Mouse (Mus musculus) lung, embryonic 14.5 days (tissue): Measurements from ENCODE around the gene Ocln. TPM values are rescaled to one million over a fixed set of nuclear protein-coding genes. Genes with fewer than 3 reads are reported as not detected.

Source experiments
- ATAC-seq: fragments of 200-750 bp; cut with Nextera tagmentation; 2 replicates; pipeline ENCODE4 v1.8.0; 2017; ENCODE audit warnings: mild to moderate bottlenecking, moderate TSS enrichment, moderate library complexity; ENCODE audit not compliant: insufficient read depth
- DNase-seq: peaks from one replicate; pipeline ENCODE4 v3.0.0-alpha.2; 2015
- H3K27ac ChIP-seq: fragments of 300-500 bp; sonication (generic); 2 replicates; pipeline ENCODE4 v1.5.1; 2014; ENCODE audit warnings: low read depth, mild to moderate bottlenecking, moderate library complexity
- H3K27me3 ChIP-seq: fragments of 300-500 bp; sonication (generic); 2 replicates; pipeline ENCODE4 v1.6.1; 2014; ENCODE audit warnings: low read length, control low read depth; ENCODE audit not compliant: insufficient read depth
- H3K36me3 ChIP-seq: fragments of 300-500 bp; sonication (generic); 2 replicates; pipeline ENCODE4 v1.6.1; 2014; ENCODE audit warnings: control low read depth; ENCODE audit not compliant: insufficient read depth
- H3K4me1 ChIP-seq: fragments of 300-500 bp; sonication (generic); 2 replicates; pipeline ENCODE4 v1.6.1; 2014; ENCODE audit warnings: antibody characterized with exemption, control low read depth; ENCODE audit not compliant: insufficient read depth
- H3K4me2 ChIP-seq: fragments of 300-500 bp; sonication (generic); 2 replicates; pipeline ENCODE4 v1.6.1; 2014; ENCODE audit warnings: mild to moderate bottlenecking
- H3K4me3 ChIP-seq: fragments of 300-500 bp; sonication (generic); 2 replicates; pipeline ENCODE4 v1.5.1; 2014; ENCODE audit warnings: low read depth, low read length
- H3K9ac ChIP-seq: fragments of 300-500 bp; sonication (generic); 2 replicates; pipeline ENCODE4 v1.6.1; 2014
- H3K9me3 ChIP-seq: fragments of 300-500 bp; sonication (generic); 2 replicates; pipeline ENCODE4 v1.6.1; 2016; ENCODE audit warnings: low read depth, low read length, control low read depth
- CTCF ChIP-seq: IDR thresholded peaks from 2 replicates; pipeline ENCODE4 v1.5.1; 2016; ENCODE audit warnings: antibody characterized with exemption, low read depth
- WGBS: fragments of 180-500 bp; shearing (Covaris S2); extraction: QIAGEN DNeasy Blood & Tissue Kit; methylation state at CpG from one replicate; pipeline ENCODE4 v1.1.7; 2014; 5-methylcytosine and 5-hydroxymethylcytosine counted together
- polyA plus RNA-seq: library from polyadenylated mRNA; unstranded; fragments of >200 nt; fragmentation: Nextera tagmentation; extraction: Ambion mirVana; gene quantifications from 2 replicates; pipeline ENCODE4 v1.2.1, GENCODE M21; 2014

Gene Ocln
- polyA plus RNA-seq, 1 experiment from 2014 or later = 28.9 TPM

GRCm38 (mm10) chr13:100449495-100449894, 103.0 kb downstream of the Ocln start:
- H3K9ac ChIP-seq = no peak overlapping the region
- no peaks in the 10 kb centered on the region for H3K9me3 ChIP-seq
- H3K27ac ChIP-seq = no peak overlapping the region
- no peak for DNase-seq
- ATAC-seq = no peak
- H3K4me3 ChIP-seq = no peak overlapping the region
- no peak for TF ChIP-seq CTCF
- H3K36me3 ChIP-seq = no peaks in the 10 kb centered on the region
- no peaks in the 10 kb centered on the region for H3K27me3 ChIP-seq
- H3K4me1 ChIP-seq = no peaks in the 10 kb centered on the region
- WGBS = 82% methylated on average over 1 of the region's 1 CpGs
- H3K4me2 ChIP-seq = no peak overlapping the region

Other genes starting within 250 kb of the Ocln start
- 0.11 and 0.18 TPM in 2 replicates for gene Naip6, start 235.0 kb downstream of the Ocln start, polyA plus RNA-seq
- gene Naip1, start 99.8 kb downstream of the Ocln start, polyA plus RNA-seq = not detected in 2 replicates
- 75.0 and 77.3 TPM in 2 replicates for gene Gtf2h2, start 60.1 kb downstream of the Ocln start, polyA plus RNA-seq
- 11.8 and 12.7 TPM in 2 replicates for gene Marveld2, start 64.3 kb upstream of the Ocln start, polyA plus RNA-seq
- 300 TPM in 2 replicates for gene Ak6, start 98.3 kb upstream of the Ocln start, polyA plus RNA-seq
- 22.8 and 23.9 TPM in 2 replicates for gene Rad17, start 98.3 kb upstream of the Ocln start, polyA plus RNA-seq
- gene Taf9, start 98.9 kb upstream of the Ocln start, polyA plus RNA-seq = 11.0 and 16.4 TPM in 2 replicates
- gene Ccdc125, start 117.0 kb upstream of the Ocln start, polyA plus RNA-seq = 9.1 and 11.1 TPM in 2 replicates
- 99.9 and 106 TPM in 2 replicates for gene Cdk7, start 178.2 kb upstream of the Ocln start, polyA plus RNA-seq
- gene Mrps36, start 191.9 kb upstream of the Ocln start, polyA plus RNA-seq = 166 and 178 TPM in 2 replicates
- gene Cenph, start 223.2 kb upstream of the Ocln start, polyA plus RNA-seq = 45.0 and 47.9 TPM in 2 replicates
- 329 and 358 TPM in 2 replicates for gene Ccnb1, start 233.9 kb upstream of the Ocln start, polyA plus RNA-seq